Mouse (Mus musculus) kidney, embryonic 16.5 days (tissue): Measurements from ENCODE around the gene Mrpl23. TPM values are rescaled to one million over a fixed set of nuclear protein-coding genes. Genes with fewer than 3 reads are reported as not detected.

Experiments
- ATAC-seq: fragments of 200-750 bp; cut with Nextera tagmentation; 2 replicates; pipeline ENCODE4 v1.8.0; 2017; ENCODE audit warnings: moderate TSS enrichment; ENCODE audit not compliant: low FRiP score, low TSS enrichment
- H3K27ac ChIP-seq: fragments of 300-500 bp; sonication (generic); 2 replicates; pipeline ENCODE4 v1.5.1; 2014; ENCODE audit warnings: low read length
- H3K27me3 ChIP-seq: fragments of 300-500 bp; sonication (generic); 2 replicates; pipeline ENCODE4 v1.6.1; 2014; ENCODE audit warnings: low read length, control low read depth, mixed read lengths; ENCODE audit not compliant: insufficient read depth
- H3K36me3 ChIP-seq: fragments of 300-500 bp; sonication (generic); 2 replicates; pipeline ENCODE4 v1.6.1; 2014; ENCODE audit warnings: low read length, control low read depth, mixed read lengths; ENCODE audit not compliant: insufficient read depth
- H3K4me1 ChIP-seq: fragments of 300-500 bp; sonication (generic); 2 replicates; pipeline ENCODE4 v1.6.1; 2014; ENCODE audit warnings: low read length, control low read depth, mixed read lengths; ENCODE audit not compliant: insufficient read depth
- H3K4me2 ChIP-seq: fragments of 300-500 bp; sonication (generic); replicated peaks from 2 replicates; pipeline ENCODE4 v1.6.1; 2014; ENCODE audit warnings: low read depth, low read length
- H3K4me3 ChIP-seq: fragments of 300-500 bp; sonication (generic); 2 replicates; pipeline ENCODE4 v1.5.1; 2014; ENCODE audit warnings: mild to moderate bottlenecking, low read length
- H3K9ac ChIP-seq: fragments of 300-500 bp; sonication (generic); replicated peaks from 2 replicates; pipeline ENCODE4 v1.6.1; 2014; ENCODE audit warnings: low read length
- H3K9me3 ChIP-seq: fragments of 300-500 bp; sonication (generic); 2 replicates; pipeline ENCODE4 v1.6.1; 2016; ENCODE audit warnings: low read length, control low read depth
- WGBS: fragments of 180-500 bp; shearing (Covaris S2); extraction: QIAGEN DNeasy Blood & Tissue Kit; methylation state at CpG from one replicate; pipeline ENCODE4 v1.1.7; 2014; 5-methylcytosine and 5-hydroxymethylcytosine counted together
- polyA plus RNA-seq: library from polyadenylated mRNA; unstranded; fragments of >200 nt; fragmentation: Nextera tagmentation; extraction: Ambion mirVana; gene quantifications from 2 replicates; pipeline ENCODE4 v1.2.1, GENCODE M21; 2015

Gene Mrpl23
- polyA plus RNA-seq, 1 experiment from 2014 or later, result 24.6 TPM

GRCm38 (mm10) chr7:142498575-142498974 lies 33.9 kb upstream of the Mrpl23 start, which contains the start of gene Tnnt3:
Tnnt3 (plus strand) TSS chr7:142498836.
- Histone ChIP-seq H3K9ac (no peak within 1 kb of the TSS), H3K4me2 (no peak within 1 kb of the TSS), H3K9me3 (no peaks in the 10 kb centered on the region), H3K4me3 (no peak within 1 kb of the TSS), H3K4me1 (peaks cover 13% of the 10 kb centered on the region), H3K36me3 (peaks cover 13% of the 10 kb centered on the region; the same call in 1 of the 2 replicates), H3K27me3 (no peaks in the 10 kb centered on the region), H3K27ac (peak within 1 kb of the TSS; percentile 51; the same call in 1 of the 2 replicates)
- WGBS, result 89% methylated on average over 2 of the region's 2 CpGs
- no peak; the same call in 1 of the 2 replicates for ATAC-seq

DNA sequence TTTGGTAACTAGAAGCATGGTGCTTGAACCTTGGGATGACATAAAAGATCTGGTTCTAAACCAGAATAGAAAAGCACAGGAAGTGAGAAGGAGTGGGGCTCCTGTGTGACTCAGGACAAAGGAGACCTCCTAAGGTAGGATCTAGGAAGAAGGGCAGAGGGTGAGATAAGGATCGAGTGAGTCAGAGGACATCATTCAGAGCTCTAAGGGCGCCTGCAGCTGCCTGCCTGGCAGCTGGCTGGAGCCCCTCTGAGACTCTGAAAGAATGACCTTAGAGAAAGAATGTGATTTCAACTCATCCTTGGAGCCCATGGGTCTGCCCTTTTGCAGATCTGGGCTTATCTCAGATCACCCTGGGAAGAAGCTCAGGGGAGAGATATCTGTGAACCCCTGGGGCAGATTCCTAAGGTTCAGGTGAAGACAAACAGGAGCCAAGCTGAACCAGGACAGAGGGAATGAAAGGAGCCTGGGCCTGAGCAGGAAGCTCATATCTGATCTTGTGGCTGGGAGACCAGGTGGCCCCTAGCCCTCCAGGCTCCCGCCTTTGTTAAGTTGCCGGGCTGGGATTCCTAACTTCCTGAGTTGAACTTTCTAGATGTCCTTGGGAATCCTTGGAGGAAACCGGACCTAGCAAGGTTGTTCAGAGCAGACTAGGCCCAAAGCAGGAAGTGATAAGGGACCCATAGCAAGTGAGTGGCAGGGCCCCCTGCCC lies 33.3 kb upstream of the Mrpl23 start:
- Histone ChIP-seq H3K27ac (peak overlapping the region; percentile 51; the same call in 1 of the 2 replicates), H3K36me3 (peaks cover 7% of the 10 kb centered on the region; the same call in 1 of the 2 replicates), H3K9ac (no peak overlapping the region), H3K9me3 (no peaks in the 10 kb centered on the region), H3K4me2 (no peak overlapping the region), H3K27me3 (no peaks in the 10 kb centered on the region), H3K4me3 (no peak overlapping the region), H3K4me1 (peaks cover 13% of the 10 kb centered on the region)
- no peak for ATAC-seq
- WGBS, result 60% methylated on average over 5 of the region's 5 CpGs

DNA sequence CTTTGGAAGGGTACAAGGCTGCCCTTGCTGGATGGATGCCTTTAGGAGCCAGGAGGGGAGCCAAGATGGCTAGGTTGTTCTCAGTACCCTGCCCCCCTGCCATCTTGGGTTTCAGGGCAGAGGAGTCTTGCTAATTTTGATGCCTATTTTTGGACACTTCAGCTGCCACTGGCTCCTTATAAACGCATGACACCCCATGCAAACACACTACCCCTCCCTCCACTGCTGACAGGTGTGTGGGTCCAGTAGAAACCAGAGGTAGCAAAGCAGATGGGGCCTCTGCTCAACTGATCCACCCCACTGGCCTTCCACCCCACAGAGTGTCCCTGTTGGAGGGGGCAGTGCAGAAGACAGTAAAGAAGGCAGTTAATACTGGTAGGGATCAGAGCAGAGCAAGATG lies 32.5 kb upstream of the Mrpl23 start:
- H3K4me3 ChIP-seq, result no peak overlapping the region
- H3K4me2 ChIP-seq, result no peak overlapping the region
- peaks cover 14% of the 10 kb centered on the region for H3K4me1 ChIP-seq
- H3K9me3 ChIP-seq, result no peaks in the 10 kb centered on the region
- no peaks in the 10 kb centered on the region for H3K36me3 ChIP-seq
- peak overlapping the region; percentile 51; the same call in 1 of the 2 replicates for H3K27ac ChIP-seq
- H3K27me3 ChIP-seq, result no peaks in the 10 kb centered on the region
- WGBS, result 75% methylated on average over 1 of the region's 1 CpGs
- ATAC-seq, result no peak
- no peak overlapping the region for H3K9ac ChIP-seq

GRCm38 (mm10) chr7:142503206-142503605 lies 29.3 kb upstream of the Mrpl23 start:
- H3K27me3 ChIP-seq, result no peaks in the 10 kb centered on the region
- 68% methylated on average over 4 of the region's 4 CpGs for WGBS
- peaks cover 31% of the 10 kb centered on the region for H3K4me1 ChIP-seq
- H3K4me3 ChIP-seq, result no peak overlapping the region
- H3K36me3 ChIP-seq, result no peaks in the 10 kb centered on the region
- H3K27ac ChIP-seq, result no peak overlapping the region
- no peak for ATAC-seq
- no peaks in the 10 kb centered on the region for H3K9me3 ChIP-seq
- no peak overlapping the region for H3K4me2 ChIP-seq
- no peak overlapping the region for H3K9ac ChIP-seq

- H3K27ac ChIP-seq, result peak overlapping the region; percentile 22; the same call in 1 of the 2 replicates
- H3K36me3 ChIP-seq, result no peaks in the 10 kb centered on the region
- WGBS, result 30% methylated on average over 2 of the region's 2 CpGs
- H3K4me3 ChIP-seq, result no peak overlapping the region
- H3K27me3 ChIP-seq, result no peaks in the 10 kb centered on the region
- ATAC-seq, result no peak
- H3K9me3 ChIP-seq, result no peaks in the 10 kb centered on the region
- peak overlapping the region; percentile 15; the same call in 1 of the 2 replicates for H3K9ac ChIP-seq
- peaks cover 34% of the 10 kb centered on the region for H3K4me1 ChIP-seq
- no peak overlapping the region for H3K4me2 ChIP-seq
Observed at GRCm38 (mm10) chr7:142505942-142506341, 26.5 kb upstream of the Mrpl23 start.

DNA sequence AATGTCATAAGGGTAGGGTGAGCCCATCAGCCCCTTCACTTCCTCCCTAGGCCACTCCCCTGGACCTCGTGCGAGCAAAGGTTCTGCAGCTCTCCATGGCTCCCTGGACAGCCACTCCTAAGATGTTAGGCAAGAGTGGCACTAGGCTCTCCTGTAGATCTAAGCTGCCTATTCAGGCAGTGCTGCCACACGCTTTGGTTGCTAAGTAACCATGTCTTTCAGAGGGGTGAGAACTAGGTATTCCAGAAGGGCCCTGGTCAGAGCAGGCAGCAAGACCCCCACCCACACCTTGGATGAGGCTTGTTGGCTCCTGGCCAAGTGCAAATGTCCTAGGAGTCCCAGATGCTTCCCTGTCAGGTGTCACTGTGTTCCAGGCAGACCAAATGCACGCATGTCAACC lies 26.0 kb upstream of the Mrpl23 start:
- 46% methylated on average over 4 of the region's 4 CpGs for WGBS

DNA sequence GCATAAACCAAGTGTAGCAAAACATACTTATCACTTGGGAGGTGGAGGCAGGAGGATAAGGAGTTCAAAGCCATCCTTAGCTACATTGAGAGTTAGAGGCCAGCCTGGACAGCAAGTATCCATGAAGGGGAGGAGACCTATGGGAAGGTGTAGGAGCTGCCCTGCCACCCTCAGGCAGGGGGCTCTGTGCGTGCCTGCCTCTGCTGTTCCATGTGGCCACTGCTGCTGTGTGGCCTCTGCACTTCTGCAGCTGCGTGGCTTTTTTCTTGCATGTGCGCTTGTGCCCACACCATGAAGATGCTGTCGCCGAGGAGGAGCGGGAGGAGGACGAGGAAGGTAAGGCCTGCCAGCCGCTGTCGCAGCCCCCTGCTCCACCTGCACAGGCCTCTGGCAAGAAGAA lies 25.0 kb upstream of the Mrpl23 start:
- Histone ChIP-seq H3K4me3 (no peak overlapping the region), H3K9me3 (no peaks in the 10 kb centered on the region), H3K4me1 (peaks cover 37% of the 10 kb centered on the region), H3K4me2 (no peak overlapping the region), H3K27me3 (no peaks in the 10 kb centered on the region), H3K9ac (no peak overlapping the region), H3K36me3 (no peaks in the 10 kb centered on the region), H3K27ac (no peak overlapping the region)
- no peak for ATAC-seq
- WGBS, result 93% methylated on average over 9 of the region's 9 CpGs

More for the DNA sequence above, 26.0 kb upstream of the Mrpl23 start:
- H3K9ac ChIP-seq, result peak overlapping the region; percentile 17; the same call in 1 of the 2 replicates
- no peak overlapping the region for H3K27ac ChIP-seq
- no peak overlapping the region for H3K4me2 ChIP-seq
- ATAC-seq, result 0 out of 2 replicates have a peak, but pooled peaks have one; percentile 9
- H3K36me3 ChIP-seq, result no peaks in the 10 kb centered on the region
- H3K9me3 ChIP-seq, result no peaks in the 10 kb centered on the region
- no peak overlapping the region for H3K4me3 ChIP-seq
- H3K27me3 ChIP-seq, result no peaks in the 10 kb centered on the region
- H3K4me1 ChIP-seq, result peaks cover 37% of the 10 kb centered on the region

DNA sequence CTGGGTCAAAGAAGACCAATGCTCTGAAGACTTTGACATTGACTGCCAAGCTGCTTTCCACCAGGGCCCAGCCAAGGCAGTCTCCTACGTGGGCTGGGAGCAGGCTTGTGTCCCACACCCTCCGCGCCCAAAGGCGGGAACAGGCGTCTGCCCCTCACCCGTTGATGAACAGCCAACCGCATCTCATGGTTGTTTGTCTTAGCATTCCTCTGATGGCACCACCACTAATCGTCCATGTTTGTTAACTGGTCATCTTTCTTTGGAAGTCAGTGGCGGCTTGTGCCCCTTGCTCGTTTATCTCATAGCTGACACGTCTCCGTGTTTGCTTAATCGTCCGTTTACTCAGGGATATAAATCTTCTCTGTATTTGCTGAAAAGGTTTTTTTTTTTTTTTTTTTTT lies 23.0 kb upstream of the Mrpl23 start:
- H3K27ac ChIP-seq, result peak overlapping the region; percentile 97
- WGBS, result 18% methylated on average over 14 of the region's 14 CpGs
- no peaks in the 10 kb centered on the region for H3K9me3 ChIP-seq
- peak; percentile 54; the same call in 1 of the 2 replicates for ATAC-seq
- H3K9ac ChIP-seq, result no peak overlapping the region; the same call in 1 of the 2 replicates
- peaks cover 37% of the 10 kb centered on the region for H3K4me1 ChIP-seq
- H3K4me3 ChIP-seq, result no peak overlapping the region
- H3K4me2 ChIP-seq, result no peak overlapping the region
- no peaks in the 10 kb centered on the region for H3K27me3 ChIP-seq
- H3K36me3 ChIP-seq, result no peaks in the 10 kb centered on the region

- Histone ChIP-seq H3K36me3 (no peaks in the 10 kb centered on the region), H3K4me1 (peaks cover 35% of the 10 kb centered on the region), H3K4me3 (no peak overlapping the region), H3K27me3 (no peaks in the 10 kb centered on the region), H3K4me2 (no peak overlapping the region), H3K9ac (peak overlapping the region; percentile 47), H3K27ac (peak overlapping the region; percentile 97), H3K9me3 (no peaks in the 10 kb centered on the region)
- 17% methylated on average over 12 of the region's 12 CpGs for WGBS
- peak; percentile 29; the same call in 1 of the 2 replicates for ATAC-seq
Observed at GRCm38 (mm10) chr7:142510021-142510777, 22.3 kb upstream of the Mrpl23 start.
